Mouse (Mus musculus): ENCODE data around the gene Alkbh6. TPM values are rescaled to one million over a fixed set of nuclear protein-coding genes. Genes with fewer than 3 reads are reported as not detected.

Gene Alkbh6
- polyA plus RNA-seq, 1 experiment from 2014 or later: 95.5 TPM

DNA sequence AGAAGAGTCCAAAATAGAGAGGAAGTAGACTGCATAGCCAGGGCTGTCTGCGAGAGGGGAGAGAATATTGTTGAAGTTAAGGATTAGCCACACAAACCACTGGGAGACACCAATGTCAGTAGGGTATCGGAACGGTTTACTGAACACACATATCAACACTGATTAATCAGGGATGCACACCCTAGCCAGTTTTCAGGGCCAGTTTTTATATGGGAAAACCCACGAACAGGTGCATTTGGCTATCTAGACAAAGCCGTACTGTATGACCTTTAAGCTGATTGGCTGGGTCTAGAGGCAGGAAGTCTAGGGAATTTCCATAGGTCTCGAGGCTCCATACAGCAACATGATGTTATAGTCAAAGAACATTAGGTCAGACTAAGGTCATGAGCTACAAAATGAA is 14.3 kb downstream of the Alkbh6 start:
- peak overlapping the region; percentile 90 for H3K27ac ChIP-seq (replicated peaks)
- peak overlapping the region; percentile 73 for H3K4me3 ChIP-seq
- peaks cover 16% of the 10 kb centered on the region for H3K4me1 ChIP-seq
- DNase-seq (ENCODE audit: low spot score): no peak
- no peaks in the 10 kb centered on the region for H3K27me3 ChIP-seq (replicated peaks; ENCODE audit: low read depth, poor library complexity, severe bottlenecking)
- H3K36me3 ChIP-seq (replicated peaks): peaks cover 23% of the 10 kb centered on the region
- WGBS: 37% methylated on average over 6 of the region's 6 CpGs
- H3K9me3 ChIP-seq: peaks cover 5% of the 10 kb centered on the region; the same call in 1 of the 2 replicates

- WGBS: 75% methylated on average over 3 of the region's 3 CpGs
- Histone ChIP-seq H3K36me3 (replicated peaks) (peaks cover 14% of the 10 kb centered on the region), H3K9me3 (peaks cover 5% of the 10 kb centered on the region; the same call in 1 of the 2 replicates), H3K4me3 (peak within 1 kb of the TSS; percentile 73), H3K27ac (replicated peaks) (peak within 1 kb of the TSS; percentile 90), H3K27me3 (replicated peaks; ENCODE audit: low read depth, poor library complexity, severe bottlenecking) (no peaks in the 10 kb centered on the region), H3K4me1 (peaks cover 22% of the 10 kb centered on the region)
- DNase-seq (ENCODE audit: low spot score): no peak
Observed at GRCm38 (mm10) chr7:30323795-30324194, 15.3 kb downstream of the Alkbh6 start, which contains the start of gene Sdhaf1. Sdhaf1 (minus strand) TSS chr7:30323895.

DNA sequence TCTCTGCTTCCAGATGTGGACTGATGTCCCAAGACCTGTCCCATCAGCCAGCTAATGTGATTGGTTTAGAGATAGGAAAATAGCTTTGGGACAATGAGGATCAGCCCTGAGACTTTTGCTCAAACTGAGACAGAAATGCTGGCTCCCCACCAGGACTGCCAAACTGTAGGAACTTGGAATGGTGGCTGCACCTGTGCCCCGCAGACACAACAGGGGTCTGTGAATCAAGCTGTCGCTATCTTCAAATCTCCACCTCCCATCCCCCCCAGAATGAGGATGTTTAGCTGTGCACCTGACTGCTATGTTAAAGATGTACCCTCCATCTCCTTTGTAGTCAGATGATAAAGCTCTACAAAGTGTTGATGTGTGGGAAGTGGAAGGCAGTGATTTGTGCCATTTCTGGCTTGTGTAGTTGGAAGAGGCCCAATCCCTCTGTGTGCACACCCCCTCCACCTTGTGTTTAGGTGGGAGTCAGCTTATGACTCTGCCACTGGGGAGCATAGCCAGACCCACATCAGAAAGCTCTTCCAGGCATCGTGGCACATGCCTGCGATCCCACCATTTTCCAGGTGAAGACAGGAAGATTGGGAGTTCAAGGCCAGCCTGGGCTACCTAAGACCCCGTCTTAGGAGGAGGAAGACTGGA is 15.9 kb downstream of the Alkbh6 start:
- Histone ChIP-seq H3K36me3 (replicated peaks) (peaks cover 8% of the 10 kb centered on the region; the same call in 1 of the 2 replicates), H3K4me3 (no peak overlapping the region), H3K27me3 (replicated peaks; ENCODE audit: low read depth, poor library complexity, severe bottlenecking) (no peaks in the 10 kb centered on the region), H3K4me1 (peaks cover 23% of the 10 kb centered on the region), H3K27ac (replicated peaks) (no peak overlapping the region), H3K9me3 (peaks cover 5% of the 10 kb centered on the region; the same call in 1 of the 2 replicates)
- WGBS: 82% methylated on average over 5 of the region's 5 CpGs
- DNase-seq (ENCODE audit: low spot score): no peak

GRCm38 (mm10) chr7:30325364-30325763 is 16.8 kb downstream of the Alkbh6 start:
- no peak overlapping the region for H3K4me3 ChIP-seq
- DNase-seq (ENCODE audit: low spot score): peak; percentile 63
- WGBS: 37% methylated on average over 2 of the region's 2 CpGs
- H3K4me1 ChIP-seq: peaks cover 23% of the 10 kb centered on the region
- H3K9me3 ChIP-seq: peaks cover 5% of the 10 kb centered on the region; the same call in 1 of the 2 replicates
- no peaks in the 10 kb centered on the region for H3K36me3 ChIP-seq (replicated peaks)
- no peak overlapping the region for H3K27ac ChIP-seq (replicated peaks)
- no peaks in the 10 kb centered on the region for H3K27me3 ChIP-seq (replicated peaks; ENCODE audit: low read depth, poor library complexity, severe bottlenecking)

- Histone ChIP-seq H3K4me1 (peaks cover 18% of the 10 kb centered on the region), H3K4me3 (no peak overlapping the region), H3K27ac (replicated peaks) (no peak overlapping the region), H3K9me3 (peaks cover 5% of the 10 kb centered on the region; the same call in 1 of the 2 replicates), H3K27me3 (replicated peaks; ENCODE audit: low read depth, poor library complexity, severe bottlenecking) (no peaks in the 10 kb centered on the region), H3K36me3 (replicated peaks) (no peaks in the 10 kb centered on the region)
- DNase-seq (ENCODE audit: low spot score): no peak
Observed at GRCm38 (mm10) chr7:30326427-30326826, 17.9 kb downstream of the Alkbh6 start.

GRCm38 (mm10) chr7:30327140-30327539 is 18.6 kb downstream of the Alkbh6 start:
- Histone ChIP-seq H3K27me3 (replicated peaks; ENCODE audit: low read depth, poor library complexity, severe bottlenecking) (no peaks in the 10 kb centered on the region), H3K27ac (replicated peaks) (no peak overlapping the region), H3K9me3 (peaks cover 5% of the 10 kb centered on the region; the same call in 1 of the 2 replicates), H3K36me3 (replicated peaks) (no peaks in the 10 kb centered on the region), H3K4me3 (no peak overlapping the region), H3K4me1 (peaks cover 24% of the 10 kb centered on the region)
- no peak for DNase-seq (ENCODE audit: low spot score)
- WGBS: 67% methylated on average over 15 of the region's 15 CpGs

GRCm38 (mm10) chr7:30328379-30328778 is 19.9 kb downstream of the Alkbh6 start:
- Histone ChIP-seq H3K27me3 (replicated peaks; ENCODE audit: low read depth, poor library complexity, severe bottlenecking) (peaks cover 12% of the 10 kb centered on the region), H3K4me3 (no peak overlapping the region), H3K27ac (replicated peaks) (no peak overlapping the region), H3K36me3 (replicated peaks) (no peaks in the 10 kb centered on the region), H3K4me1 (peaks cover 19% of the 10 kb centered on the region), H3K9me3 (peaks cover 5% of the 10 kb centered on the region; the same call in 1 of the 2 replicates)
- WGBS: 49% methylated on average over 10 of the region's 10 CpGs
- DNase-seq (ENCODE audit: low spot score): no peak

- Histone ChIP-seq H3K27me3 (replicated peaks; ENCODE audit: low read depth, poor library complexity, severe bottlenecking) (peaks cover 42% of the 10 kb centered on the region), H3K4me1 (peaks cover 22% of the 10 kb centered on the region), H3K27ac (replicated peaks) (no peak overlapping the region), H3K36me3 (replicated peaks) (no peaks in the 10 kb centered on the region), H3K9me3 (no peaks in the 10 kb centered on the region), H3K4me3 (peak overlapping the region; percentile 32)
- DNase-seq (ENCODE audit: low spot score): peak; percentile 86
- WGBS: 5% methylated on average over 13 of the region's 13 CpGs
Observed at GRCm38 (mm10) chr7:30331887-30332286, 23.4 kb downstream of the Alkbh6 start.

DNA sequence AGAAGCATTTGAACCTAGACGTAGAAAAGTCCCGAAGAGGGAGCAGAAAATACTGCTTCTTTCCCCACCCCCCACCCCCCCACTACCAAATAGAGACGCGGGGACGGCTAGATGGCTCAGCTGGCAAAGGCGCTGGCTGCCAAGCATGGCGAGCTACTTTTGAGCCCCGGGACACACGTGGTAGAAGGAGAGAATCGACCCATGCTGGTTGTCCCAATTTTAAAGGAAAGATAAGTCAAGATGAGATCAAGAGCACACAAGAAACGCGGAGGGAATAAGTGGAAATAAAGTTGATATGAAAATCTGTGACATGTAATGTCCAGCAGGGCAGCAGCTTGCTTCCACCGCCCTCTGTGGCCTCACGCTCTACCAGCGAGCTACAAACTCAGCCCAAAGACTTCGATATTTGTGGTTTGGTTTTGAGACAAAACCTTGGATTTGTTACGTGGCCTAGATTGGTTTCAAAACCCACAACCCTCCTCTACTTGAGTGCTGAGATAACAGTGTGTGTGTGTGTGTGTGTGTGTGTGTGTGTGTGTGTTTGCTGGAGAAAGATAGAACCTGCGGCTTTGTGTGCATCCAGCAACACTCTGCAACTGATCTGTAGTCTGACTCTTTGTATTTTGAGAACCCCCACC is 24.2 kb downstream of the Alkbh6 start:
- H3K27me3 ChIP-seq (replicated peaks; ENCODE audit: low read depth, poor library complexity, severe bottlenecking): peaks cover 42% of the 10 kb centered on the region
- no peak overlapping the region for H3K4me3 ChIP-seq
- H3K27ac ChIP-seq (replicated peaks): no peak overlapping the region
- H3K4me1 ChIP-seq: peaks cover 22% of the 10 kb centered on the region
- 71% methylated on average over 18 of the region's 18 CpGs for WGBS
- H3K9me3 ChIP-seq: no peaks in the 10 kb centered on the region
- H3K36me3 ChIP-seq (replicated peaks): no peaks in the 10 kb centered on the region
- DNase-seq (ENCODE audit: low spot score): no peak

DNA sequence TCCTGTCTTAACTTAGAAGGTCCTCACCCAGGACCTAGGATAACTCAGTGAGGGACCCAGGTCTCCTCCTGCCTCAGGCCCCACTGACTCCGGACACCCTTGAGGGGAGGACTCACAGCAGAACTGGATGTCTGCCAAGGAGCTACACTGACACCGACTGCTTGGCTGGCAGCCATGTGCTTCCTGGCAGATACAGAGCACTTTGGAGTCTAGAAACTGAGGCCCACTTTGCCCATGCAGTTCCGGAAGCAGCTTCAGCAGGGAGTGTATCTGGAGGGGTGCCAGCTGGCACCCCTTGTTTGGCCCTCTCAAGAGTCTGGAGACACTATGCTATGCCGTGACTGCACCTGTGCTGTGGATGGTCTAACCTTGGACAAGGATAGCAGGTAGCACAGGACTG is 24.9 kb downstream of the Alkbh6 start:
- no peak for DNase-seq (ENCODE audit: low spot score)
- H3K27ac ChIP-seq (replicated peaks): no peak overlapping the region

GRCm38 (mm10) chr7:30334563-30334962 is 26.0 kb downstream of the Alkbh6 start:
- Histone ChIP-seq H3K36me3 (replicated peaks) (no peaks in the 10 kb centered on the region), H3K9me3 (no peaks in the 10 kb centered on the region), H3K4me3 (no peak overlapping the region), H3K4me1 (peaks cover 15% of the 10 kb centered on the region), H3K27ac (replicated peaks) (no peak overlapping the region), H3K27me3 (replicated peaks; ENCODE audit: low read depth, poor library complexity, severe bottlenecking) (peaks cover 43% of the 10 kb centered on the region)
- 68% methylated on average over 5 of the region's 5 CpGs for WGBS
- DNase-seq (ENCODE audit: low spot score): no peak

More for the DNA sequence above, 24.9 kb downstream of the Alkbh6 start:
- peaks cover 19% of the 10 kb centered on the region for H3K4me1 ChIP-seq
- H3K4me3 ChIP-seq: no peak overlapping the region
- peaks cover 42% of the 10 kb centered on the region for H3K27me3 ChIP-seq (replicated peaks; ENCODE audit: low read depth, poor library complexity, severe bottlenecking)
- H3K36me3 ChIP-seq (replicated peaks): no peaks in the 10 kb centered on the region
- 83% methylated on average over 4 of the region's 4 CpGs for WGBS
- H3K9me3 ChIP-seq: no peaks in the 10 kb centered on the region

GRCm38 (mm10) chr7:30335688-30336087 is 27.2 kb downstream of the Alkbh6 start:
- no peak for DNase-seq (ENCODE audit: low spot score)
- 76% methylated on average over 6 of the region's 6 CpGs for WGBS
- no peak overlapping the region for H3K4me3 ChIP-seq
- H3K4me1 ChIP-seq: peaks cover 15% of the 10 kb centered on the region
- H3K36me3 ChIP-seq (replicated peaks): no peaks in the 10 kb centered on the region
- H3K9me3 ChIP-seq: no peaks in the 10 kb centered on the region
- peaks cover 47% of the 10 kb centered on the region for H3K27me3 ChIP-seq (replicated peaks; ENCODE audit: low read depth, poor library complexity, severe bottlenecking)
- H3K27ac ChIP-seq (replicated peaks): no peak overlapping the region

DNA sequence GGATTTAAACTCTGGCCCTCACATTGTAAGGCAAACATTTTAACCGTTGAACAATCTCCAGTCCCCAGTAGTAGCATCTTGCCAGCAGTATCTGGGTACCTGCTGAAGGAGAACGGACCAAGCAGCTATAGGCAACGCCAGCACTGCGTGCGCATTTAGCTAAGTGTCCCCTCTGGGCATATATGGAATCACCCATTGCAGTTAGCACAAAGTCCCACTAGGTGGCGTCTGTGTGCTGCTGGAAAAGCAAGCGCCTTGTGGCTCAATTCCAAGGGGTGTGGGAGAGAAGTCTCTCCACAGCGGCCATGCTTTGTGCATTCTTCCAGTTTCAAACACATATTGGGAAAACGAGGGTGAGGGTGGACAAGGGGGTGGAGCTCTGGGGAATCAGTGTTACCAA is 27.9 kb downstream of the Alkbh6 start:
- Histone ChIP-seq H3K27me3 (replicated peaks; ENCODE audit: low read depth, poor library complexity, severe bottlenecking) (peaks cover 47% of the 10 kb centered on the region), H3K4me3 (no peak overlapping the region), H3K36me3 (replicated peaks) (no peaks in the 10 kb centered on the region), H3K27ac (replicated peaks) (no peak overlapping the region), H3K9me3 (no peaks in the 10 kb centered on the region), H3K4me1 (peaks cover 12% of the 10 kb centered on the region)
- peak; percentile 84 for DNase-seq (ENCODE audit: low spot score)
- whole genome bisulfite sequencing: 2% methylated on average over 9 of the region's 9 CpGs

All from embryonic facial prominence, embryonic 10.5 days (tissue).